In the genomic region with DNA sequence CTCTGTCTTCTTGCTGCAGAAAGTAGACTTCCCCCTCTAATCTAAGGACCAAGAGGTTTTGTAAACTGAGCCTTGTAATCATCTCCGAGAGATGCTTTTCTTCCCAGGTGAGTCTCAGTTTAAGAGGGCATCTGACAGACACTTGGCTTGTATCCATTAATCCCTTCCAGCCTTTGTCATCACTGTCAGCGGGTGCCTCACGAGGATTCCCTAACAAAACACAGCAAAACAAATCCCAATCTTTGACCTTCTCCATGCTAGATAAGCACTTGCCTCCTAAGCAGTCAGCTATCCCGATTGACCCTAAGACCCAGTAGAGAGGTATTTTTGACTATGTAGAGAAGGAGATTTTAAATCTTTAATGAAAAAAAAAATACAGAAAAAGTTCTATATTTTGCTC, we compare ENCODE assay signal across 19 mouse cellular contexts. TPM values are rescaled to one million over a fixed set of nuclear protein-coding genes. Genes with fewer than 3 reads are reported as not detected.
"Had no signal": no experiment of that assay in that cellular context is flagged by ENCODE, and none has a peak within 500 bp of the region (broad histone marks: within the 10 kb centered on the region; RNA-seq: fewer than 3 reads in every experiment).

No protein-coding gene starts in this region.

- H3K9ac ChIP-seq: liver, embryonic 13.5 days; liver, embryonic 15.5 days; liver, postnatal 0 days; lung, embryonic 14.5 days; midbrain, embryonic 12.5 days; neural tube, embryonic 12.5 days; stomach, embryonic 15.5 days had no signal

- H3K27ac ChIP-seq: liver, embryonic 13.5 days; liver, embryonic 15.5 days; macrophage; midbrain, embryonic 12.5 days; neural tube, embryonic 12.5 days; stomach, embryonic 15.5 days; stomach, postnatal 0 days had no signal

- H3K4me3 ChIP-seq: liver, embryonic 13.5 days; liver, embryonic 15.5 days; megakaryocyte, embryonic 14.5 days; midbrain, embryonic 12.5 days; neural tube, embryonic 12.5 days; stomach, embryonic 15.5 days had no signal

- H3K9me3 ChIP-seq: liver, embryonic 13.5 days; liver, embryonic 15.5 days; megakaryocyte, embryonic 14.5 days; midbrain, embryonic 12.5 days; neural tube, embryonic 12.5 days; stomach, embryonic 15.5 days had no signal

- H3K4me2 ChIP-seq: liver, embryonic 13.5 days; liver, embryonic 15.5 days; neural tube, embryonic 12.5 days; stomach, embryonic 15.5 days had no signal

- DNase-seq: liver, embryonic 13.5 days; liver, postnatal 0 days; midbrain, embryonic 14.5 days; right cerebral cortex, postnatal 14 days; thymus, adult 2 months; thymus, postnatal 25 days; thymus, postnatal 4 days had no signal

- H3K36me3 ChIP-seq: liver, embryonic 13.5 days; liver, embryonic 15.5 days; midbrain, embryonic 12.5 days; neural tube, embryonic 12.5 days; stomach, embryonic 15.5 days had no signal

- H3K4me1 ChIP-seq: megakaryocyte, embryonic 14.5 days; neural tube, embryonic 12.5 days; stomach, embryonic 15.5 days had no signal

- H3K27me3 ChIP-seq: liver, embryonic 13.5 days; liver, embryonic 15.5 days; midbrain, embryonic 12.5 days; neural tube, embryonic 12.5 days; stomach, embryonic 15.5 days had no signal

- ATAC-seq: liver, postnatal 0 days; midbrain, embryonic 16.5 days had no signal

RNA-seq across cellular contexts. Expression of a gene that starts 7.9 kb away (rescaled TPM):
- total RNA-seq: megakaryocyte progenitor cell, adult 5-6 weeks; monocyte, adult 5-6 weeks; neutrophil, adult 5-6 weeks had no signal
- polyA plus RNA-seq: macrophage had no signal
